Mouse (Mus musculus): ENCODE measurements around the gene Slc4a4. TPM values are rescaled to one million over a fixed set of nuclear protein-coding genes. Genes with fewer than 3 reads are reported as not detected.

The Slc4a4 gene
- total RNA-seq, 2 experiments from 2014 or later = 24.6 to 33.0 TPM

Other genes starting within 250 kb of the Slc4a4 start
- 100 to 1,000 TPM; 208 to 215 TPM for gene Grsf1, start 210.6 kb upstream of the Slc4a4 start, total RNA-seq (2021)
- gene Mob1b, start 166.0 kb upstream of the Slc4a4 start, total RNA-seq (2021) = 10 to 100 TPM; 19.1 to 20.5 TPM
- 1 to 10 TPM; 2.3 to 2.4 TPM for gene Dck, start 121.8 kb upstream of the Slc4a4 start, total RNA-seq (2021)